Mouse (Mus musculus): ENCODE data around the gene Mc3r. TPM values are rescaled to one million over a fixed set of nuclear protein-coding genes. Genes with fewer than 3 reads are reported as not detected.

Mc3r gene
- total RNA-seq (2021) (not detected), polyA plus RNA-seq (2012; rRNA removed) (0.04 TPM in 1 of 2 replicates, not detected in the other)
- long read RNA-seq: 0 reads

DNA sequence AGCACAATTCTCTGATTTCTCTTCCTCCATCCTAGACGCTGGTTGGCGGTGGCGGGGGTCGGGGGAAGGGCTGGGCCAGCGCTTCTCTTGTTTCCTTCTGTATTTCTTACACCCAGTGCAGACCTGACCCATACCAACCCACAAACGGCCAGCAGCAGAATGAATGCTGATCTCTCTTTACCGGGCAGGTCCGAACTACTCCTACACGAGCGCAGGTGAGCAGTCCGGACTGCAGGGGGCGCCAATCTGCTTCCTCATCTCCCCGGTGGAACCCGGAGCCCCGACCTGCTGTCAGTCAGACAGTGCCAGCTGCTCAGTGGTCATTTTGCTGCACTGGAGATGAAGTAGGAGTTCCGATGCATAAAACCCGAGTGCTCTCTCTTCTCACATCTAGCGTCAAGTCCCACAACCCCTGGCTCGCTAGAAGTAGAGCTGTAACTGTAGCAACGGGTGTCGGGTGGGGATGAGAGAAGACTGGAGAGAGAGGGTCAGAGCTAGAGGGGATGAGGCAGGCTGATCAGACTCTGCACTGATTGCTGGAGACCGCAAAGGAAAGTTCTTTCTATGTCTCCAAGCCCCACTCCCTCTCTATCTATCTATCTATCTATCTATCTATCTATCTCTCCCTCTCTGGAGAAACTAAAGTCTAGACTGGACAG lies at the start of gene Mc3r:
Mc3r (plus strand) TSS at position 387 of the 659 bp plus-strand sequence.
- DNase-seq: peak; percentile 72

- DNase-seq: peak; percentile 35
These were observed 46.1 kb upstream of the Mc3r start for GRCm38 (mm10) chr2:172201998-172202780.

DNA sequence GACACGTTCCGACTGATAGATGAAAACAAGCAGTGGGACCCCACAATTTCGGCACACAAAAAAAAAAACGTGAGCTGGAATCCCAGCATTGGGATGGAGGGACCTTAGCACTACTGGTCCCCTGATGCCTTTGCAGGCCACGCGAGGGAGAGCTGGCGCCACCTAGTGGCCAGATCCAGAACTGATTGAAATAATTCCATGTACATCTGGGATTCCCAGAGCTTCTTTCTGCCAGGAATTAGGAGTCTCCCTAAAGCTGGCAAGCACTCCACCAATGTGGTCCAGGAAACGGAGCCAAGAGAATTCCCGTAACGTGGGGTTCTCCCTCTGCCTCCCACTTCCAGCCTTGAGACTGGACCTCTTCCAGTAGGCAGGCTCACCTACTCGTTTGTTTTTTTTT lies 41.3 kb upstream of the Mc3r start:
- DNase-seq: peak; percentile 66

DNA sequence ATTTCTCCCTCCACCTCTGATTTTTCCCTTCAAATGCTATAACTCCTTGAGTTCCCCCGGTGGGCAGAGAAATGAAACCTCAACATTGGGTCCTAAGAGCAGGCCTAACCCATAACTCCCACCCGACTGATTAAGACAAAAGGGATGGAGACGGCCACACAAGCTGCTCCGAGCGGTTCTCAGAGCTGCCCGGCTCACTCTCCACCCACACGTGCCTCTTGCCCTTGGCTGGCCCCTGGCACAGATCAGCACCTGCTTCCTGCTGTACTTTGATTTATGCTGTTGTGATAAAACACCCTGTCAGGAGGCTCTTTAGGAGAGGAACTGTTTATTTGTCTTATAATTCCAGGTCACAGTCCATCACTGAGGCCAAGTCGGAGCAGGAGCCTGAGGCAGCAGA lies 34.8 kb upstream of the Mc3r start:
- no peak for DNase-seq

DNA sequence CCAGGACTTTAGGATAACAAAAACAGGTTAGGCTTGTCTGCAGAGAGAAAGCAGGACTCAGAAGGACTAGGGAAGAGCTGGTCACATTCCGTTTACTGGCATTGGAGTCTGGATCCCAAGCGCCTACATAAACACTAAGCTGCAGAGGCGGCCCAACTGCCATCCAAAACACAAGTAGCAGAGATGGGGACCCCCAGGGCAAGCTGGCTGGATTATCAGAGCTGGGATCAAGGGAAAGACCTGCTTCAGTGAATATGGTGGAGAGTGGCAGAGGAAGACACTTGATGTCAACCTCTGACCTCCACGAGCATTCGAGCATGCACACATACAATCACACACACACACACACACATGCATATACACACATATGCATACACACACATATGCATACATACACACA lies 34.0 kb upstream of the Mc3r start:
- no peak for DNase-seq

- DNase-seq: no peak
These were observed 32.7 kb upstream of the Mc3r start for GRCm38 (mm10) chr2:172215508-172216162.

GRCm38 (mm10) chr2:172216163-172216915 lies 32.0 kb upstream of the Mc3r start:
- no peak for DNase-seq

DNA sequence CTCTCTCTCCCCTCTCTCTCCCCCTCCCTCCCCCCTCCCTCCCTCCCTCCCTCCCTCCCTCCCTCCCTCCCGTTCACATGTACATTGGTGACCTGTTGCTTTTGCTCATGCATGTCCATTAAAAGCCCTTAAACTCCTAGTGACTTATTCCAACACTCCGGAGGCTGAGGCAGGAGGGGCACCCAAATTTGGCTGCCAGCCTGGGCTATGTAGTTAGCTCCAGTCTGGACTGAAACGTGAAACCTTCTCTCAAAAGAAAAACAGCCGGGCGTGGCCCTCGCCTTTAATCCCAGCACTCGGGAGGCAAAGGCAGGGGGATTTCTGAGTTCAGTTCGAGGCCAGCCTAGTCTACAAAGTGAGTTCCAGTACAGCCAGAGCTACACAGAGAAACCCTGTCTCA lies 30.4 kb upstream of the Mc3r start:
- DNase-seq: no peak

DNA sequence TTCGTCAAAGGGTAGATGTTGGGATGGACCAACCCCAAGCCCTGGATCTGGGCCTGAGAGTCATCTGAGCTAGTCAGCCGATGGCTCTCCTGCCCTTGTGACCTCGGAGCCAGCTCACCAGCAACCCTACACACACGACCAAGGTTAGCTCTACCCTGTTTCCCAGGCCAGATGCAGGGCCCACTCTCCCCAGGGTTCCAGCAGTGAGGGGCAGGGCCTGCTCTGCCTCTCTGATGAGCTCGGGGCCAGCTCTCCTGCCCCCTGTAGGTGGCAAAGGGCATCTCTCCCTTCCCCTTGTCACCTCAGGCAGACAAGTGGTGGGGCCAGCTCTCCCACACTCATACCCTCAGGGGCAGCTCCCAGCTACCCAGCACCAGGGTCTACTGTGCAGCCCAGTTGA lies 29.1 kb upstream of the Mc3r start:
- DNase-seq: no peak

- DNase-seq: peak; percentile 48
These were observed 26.5 kb upstream of the Mc3r start for GRCm38 (mm10) chr2:172221656-172222393.

- no peak for DNase-seq
These were observed 25.9 kb upstream of the Mc3r start for GRCm38 (mm10) chr2:172222394-172222785.

GRCm38 (mm10) chr2:172222891-172223290 lies 25.4 kb upstream of the Mc3r start:
- no peak for DNase-seq

DNA sequence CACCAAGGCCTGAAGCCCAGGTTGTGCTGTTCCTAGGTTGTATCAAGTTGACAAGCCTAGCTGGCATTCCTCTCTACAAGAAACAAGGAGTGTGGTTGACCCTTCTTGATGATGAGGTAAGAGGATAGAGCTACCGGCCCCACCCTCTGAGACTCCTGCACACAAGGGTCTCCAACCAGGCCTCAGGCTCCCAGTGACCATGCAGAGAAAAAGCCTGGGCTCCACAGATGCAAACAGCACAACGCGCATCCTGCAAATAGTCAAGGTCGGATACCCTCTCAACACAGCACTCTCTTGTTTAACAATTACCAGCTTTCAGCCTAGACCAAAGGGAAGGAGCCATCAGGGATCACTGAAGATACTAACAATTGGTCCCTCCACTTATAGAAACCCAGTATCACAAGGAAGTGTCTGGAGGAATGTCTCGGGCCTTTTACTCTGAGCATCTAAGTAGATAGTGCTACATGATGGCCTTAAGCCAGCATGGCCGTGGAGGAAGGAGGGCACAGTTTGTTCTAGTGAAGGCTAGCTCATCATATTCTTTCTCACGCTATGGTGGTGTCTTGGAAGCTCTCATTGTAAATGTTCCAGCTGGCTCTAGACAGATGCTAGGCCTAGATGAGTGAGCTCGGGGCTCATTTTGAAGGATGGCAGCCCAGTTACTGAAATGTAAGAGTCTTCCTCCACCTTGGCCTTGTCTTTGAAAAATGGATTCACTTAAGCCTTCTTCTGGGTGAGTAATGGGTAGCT lies 24.7 kb upstream of the Mc3r start:
- DNase-seq: no peak

DNA sequence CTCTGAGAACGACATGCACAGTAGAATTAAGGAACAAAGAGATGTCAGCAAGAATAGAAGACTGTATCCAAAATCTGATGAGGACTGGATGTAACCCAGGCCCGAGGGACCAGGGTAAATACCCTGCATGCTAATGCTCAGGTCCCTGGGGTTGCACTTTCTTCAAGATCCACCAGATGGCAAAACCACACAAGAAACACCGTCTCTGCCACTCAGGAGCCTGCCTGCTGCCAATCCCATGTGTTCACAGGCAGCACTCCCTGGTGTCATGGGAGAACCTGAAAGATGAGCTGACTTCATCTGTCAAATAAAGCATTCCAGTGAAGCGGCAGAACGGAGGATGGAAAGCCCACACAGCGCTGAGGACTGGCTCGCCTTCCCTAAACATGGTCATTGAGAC lies 21.3 kb upstream of the Mc3r start:
- DNase-seq: peak; percentile 34

DNA sequence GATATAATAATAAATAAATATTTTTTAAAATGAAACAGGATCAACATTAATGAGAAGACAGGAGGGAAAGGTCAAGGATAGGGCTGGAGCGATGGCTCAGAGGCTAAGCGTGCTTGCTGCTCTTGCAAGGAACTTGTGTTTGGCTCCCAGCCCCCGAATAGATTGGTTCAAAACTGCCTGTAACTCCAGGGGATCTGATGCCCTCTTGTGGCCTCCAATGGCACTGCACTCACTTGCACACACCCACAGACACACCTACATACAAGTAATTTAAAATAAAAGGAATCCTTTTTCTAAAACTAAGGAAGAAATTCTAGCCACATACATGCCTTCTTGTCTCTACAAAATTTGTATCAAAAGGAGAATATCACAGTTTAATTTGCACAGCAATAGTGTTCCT lies 20.5 kb upstream of the Mc3r start:
- no peak for DNase-seq

GRCm38 (mm10) chr2:172229190-172229589 lies 19.1 kb upstream of the Mc3r start:
- no peak for DNase-seq

DNA sequence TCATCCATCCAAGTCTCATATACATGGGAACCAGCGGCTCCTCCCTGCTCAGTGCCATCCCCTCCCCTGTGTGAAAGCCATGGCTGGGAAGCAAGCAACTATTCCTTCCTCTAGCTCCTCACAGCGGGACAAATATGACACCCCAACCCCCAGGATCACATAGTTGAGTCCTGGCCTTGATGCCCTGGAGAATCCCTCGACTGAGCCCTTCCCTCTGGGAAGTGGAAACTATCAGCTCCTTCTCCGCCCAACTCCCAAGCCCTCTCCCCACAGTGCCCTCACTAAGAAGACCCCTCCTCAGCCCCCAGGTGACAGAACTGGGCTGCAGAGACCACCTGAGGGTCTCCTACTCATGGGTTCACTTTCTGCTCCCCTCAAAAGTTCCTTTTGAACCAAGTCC lies 18.2 kb upstream of the Mc3r start:
- no peak for DNase-seq

- DNase-seq: no peak
These were observed 10.1 kb upstream of the Mc3r start for GRCm38 (mm10) chr2:172238220-172238619.

DNA sequence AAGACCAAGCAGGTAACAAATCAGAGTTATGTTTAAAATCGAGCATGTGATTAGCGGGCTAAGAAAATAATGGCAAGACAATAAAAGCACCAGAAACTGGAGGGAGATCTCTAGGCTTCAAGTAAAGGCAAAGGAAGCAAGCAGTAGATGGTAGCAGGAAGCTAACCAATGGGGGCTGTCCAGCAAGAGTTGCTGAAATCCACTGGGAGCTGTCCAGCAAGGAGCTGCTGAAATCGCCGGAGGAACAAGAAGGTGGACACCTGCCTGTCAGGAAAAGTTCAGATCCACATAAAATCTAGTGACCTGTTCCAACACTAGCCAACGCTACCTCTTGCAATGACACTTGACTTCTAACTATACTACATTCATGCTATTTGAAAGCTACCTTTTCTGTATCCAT lies 7.3 kb upstream of the Mc3r start:
- peak; percentile 57 for DNase-seq

- no peak for DNase-seq
These were observed 2.8 kb upstream of the Mc3r start for GRCm38 (mm10) chr2:172245497-172245896.

DNA sequence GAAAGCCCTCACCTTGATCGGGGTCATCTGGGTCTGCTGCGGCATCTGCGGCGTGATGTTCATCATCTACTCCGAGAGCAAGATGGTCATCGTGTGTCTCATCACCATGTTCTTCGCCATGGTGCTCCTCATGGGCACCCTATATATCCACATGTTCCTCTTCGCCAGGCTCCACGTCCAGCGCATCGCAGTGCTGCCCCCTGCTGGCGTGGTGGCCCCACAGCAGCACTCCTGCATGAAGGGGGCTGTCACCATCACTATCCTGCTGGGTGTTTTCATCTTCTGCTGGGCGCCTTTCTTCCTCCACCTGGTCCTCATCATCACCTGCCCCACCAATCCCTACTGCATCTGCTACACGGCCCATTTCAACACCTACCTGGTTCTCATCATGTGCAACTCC lies 1.0 kb downstream of the Mc3r start:
- peak; percentile 6 for DNase-seq
